Mouse (Mus musculus): ENCODE measurements around the gene Bcas3. TPM values are rescaled to one million over a fixed set of nuclear protein-coding genes. Genes with fewer than 3 reads are reported as not detected.

Gene Bcas3
- polyA plus RNA-seq, 1 experiment from 2014 or later: 32.5 TPM

DNA sequence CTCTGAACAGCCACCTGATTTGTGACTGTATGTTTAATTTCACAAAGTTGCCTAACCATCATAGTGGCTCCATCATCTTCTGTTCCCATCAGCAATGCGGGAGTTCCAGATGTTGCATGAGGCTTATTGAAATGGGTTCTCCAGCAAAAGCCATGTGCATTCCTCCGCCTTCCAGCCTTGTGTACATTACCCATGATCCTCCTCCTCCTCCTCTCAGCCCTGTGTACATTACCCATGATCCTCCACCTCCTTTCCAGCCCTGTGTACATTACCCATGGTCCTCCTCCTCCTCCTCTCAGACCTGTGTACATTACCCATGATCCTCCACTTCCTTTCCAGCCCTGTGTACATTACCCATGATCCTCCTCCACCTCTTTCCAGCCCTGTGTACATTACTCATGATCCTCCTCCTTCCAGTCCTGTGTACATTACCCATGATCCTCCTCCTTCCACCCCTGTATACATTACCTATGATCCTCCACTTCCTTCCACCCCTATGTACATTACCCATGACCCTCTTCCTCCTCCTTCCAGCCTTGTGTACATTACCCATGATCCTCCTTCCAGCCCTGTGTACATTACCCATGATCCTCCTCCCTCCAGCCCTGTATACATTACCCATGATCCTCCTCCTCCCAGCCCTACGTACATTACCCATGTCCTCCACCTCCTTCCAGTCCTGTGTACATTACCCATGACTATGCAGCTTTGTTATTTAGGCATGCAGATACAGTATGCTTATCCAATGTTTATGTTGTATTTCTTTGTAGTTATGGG, 250.8 kb downstream of the Bcas3 start:
- 0 out of 2 replicates have a peak, but pooled peaks have one; percentile 27 for ATAC-seq (ENCODE audit: borderline replicate concordance, extremely low read depth, low FRiP score, low TSS enrichment)

DNA sequence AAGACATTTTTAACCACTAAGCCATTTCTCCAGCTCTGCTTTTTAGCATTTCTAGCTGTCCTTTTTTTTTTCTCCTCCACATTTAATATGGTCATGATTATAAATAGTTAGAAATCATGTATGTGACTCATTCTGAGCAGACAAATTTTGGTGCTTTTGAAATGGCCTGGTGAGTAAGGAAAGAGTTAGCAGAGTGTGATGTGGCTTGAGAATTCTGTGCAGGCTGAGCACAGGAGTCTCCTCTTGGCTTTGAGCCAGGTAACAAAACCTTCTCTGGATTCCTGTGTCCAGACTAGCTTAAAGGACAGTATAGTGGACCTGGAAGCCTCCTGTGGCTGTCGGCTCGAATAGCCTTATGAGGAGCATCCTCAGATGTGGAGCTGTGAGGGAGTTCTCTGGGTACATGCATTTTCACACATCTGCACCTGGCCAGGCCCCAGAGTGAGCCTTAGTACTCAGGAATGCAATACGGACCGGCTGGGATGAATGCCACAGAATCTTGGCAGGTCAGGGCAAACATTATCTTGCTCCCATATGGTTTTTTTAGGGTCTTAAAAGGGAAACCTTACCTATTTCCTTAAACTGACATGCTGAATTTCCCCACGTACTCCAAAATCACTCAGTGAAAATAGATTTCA, 256.5 kb downstream of the Bcas3 start:
- 23% methylated on average over 5 of the region's 5 CpGs for WGBS
- H3K27ac ChIP-seq: no peak overlapping the region
- peaks cover 36% of the 10 kb centered on the region for H3K4me1 ChIP-seq
- H3K4me3 ChIP-seq: no peak overlapping the region
- no peaks in the 10 kb centered on the region for H3K9me3 ChIP-seq
- no peak overlapping the region for H3K4me2 ChIP-seq
- no peak for ATAC-seq (ENCODE audit: borderline replicate concordance, extremely low read depth, low FRiP score, low TSS enrichment)
- H3K36me3 ChIP-seq: no peaks in the 10 kb centered on the region
- H3K9ac ChIP-seq: no peak overlapping the region
- no peaks in the 10 kb centered on the region for H3K27me3 ChIP-seq

More for the DNA sequence above, 250.8 kb downstream of the Bcas3 start:
- H3K4me3 ChIP-seq: no peak overlapping the region
- H3K36me3 ChIP-seq: no peaks in the 10 kb centered on the region
- no peak overlapping the region for H3K4me2 ChIP-seq
- H3K9me3 ChIP-seq: no peaks in the 10 kb centered on the region
- no peaks in the 10 kb centered on the region for H3K27me3 ChIP-seq
- 88% methylated on average over 3 of the region's 3 CpGs for WGBS
- no peak overlapping the region for H3K9ac ChIP-seq
- H3K4me1 ChIP-seq: peaks cover 4% of the 10 kb centered on the region; the same call in 1 of the 2 replicates
- no peak overlapping the region for H3K27ac ChIP-seq

DNA sequence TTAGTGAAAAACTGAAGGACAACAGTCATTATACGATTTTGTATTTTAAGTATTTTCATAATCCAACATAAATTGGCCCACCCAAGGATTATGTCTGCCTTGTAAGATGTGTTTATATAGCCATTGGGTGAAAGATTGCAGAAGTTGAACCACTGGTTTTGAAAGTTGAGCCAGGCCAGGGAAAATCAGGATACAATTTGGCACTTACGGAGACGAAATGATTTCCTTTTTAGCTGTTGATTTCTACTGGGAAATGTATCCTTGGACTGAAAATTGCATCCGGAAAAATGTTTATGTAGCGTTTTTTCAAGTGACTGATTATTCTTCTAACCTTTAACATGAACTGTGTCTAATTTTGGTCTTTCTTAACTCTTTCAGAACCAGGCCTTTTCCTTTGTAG, 260.1 kb downstream of the Bcas3 start:
- Histone ChIP-seq H3K36me3 (no peaks in the 10 kb centered on the region), H3K4me3 (no peak overlapping the region), H3K9ac (no peak overlapping the region), H3K27me3 (no peaks in the 10 kb centered on the region), H3K4me2 (no peak overlapping the region), H3K27ac (peak overlapping the region; percentile 78), H3K9me3 (no peaks in the 10 kb centered on the region), H3K4me1 (peaks cover 50% of the 10 kb centered on the region)
- peak; percentile 49; the same call in 1 of the 2 replicates for ATAC-seq (ENCODE audit: borderline replicate concordance, extremely low read depth, low FRiP score, low TSS enrichment)
- WGBS: 24% methylated on average over 5 of the region's 5 CpGs

GRCm38 (mm10) chr11:85613586-85613985, 260.6 kb downstream of the Bcas3 start:
- H3K36me3 ChIP-seq: no peaks in the 10 kb centered on the region
- H3K4me1 ChIP-seq: peaks cover 50% of the 10 kb centered on the region
- 48% methylated on average over 3 of the region's 3 CpGs for WGBS
- no peak overlapping the region for H3K4me2 ChIP-seq
- no peak overlapping the region for H3K9ac ChIP-seq
- H3K9me3 ChIP-seq: no peaks in the 10 kb centered on the region
- no peak overlapping the region for H3K4me3 ChIP-seq
- ATAC-seq (ENCODE audit: borderline replicate concordance, extremely low read depth, low FRiP score, low TSS enrichment): no peak
- H3K27me3 ChIP-seq: no peaks in the 10 kb centered on the region
- peak overlapping the region; percentile 70 for H3K27ac ChIP-seq

DNA sequence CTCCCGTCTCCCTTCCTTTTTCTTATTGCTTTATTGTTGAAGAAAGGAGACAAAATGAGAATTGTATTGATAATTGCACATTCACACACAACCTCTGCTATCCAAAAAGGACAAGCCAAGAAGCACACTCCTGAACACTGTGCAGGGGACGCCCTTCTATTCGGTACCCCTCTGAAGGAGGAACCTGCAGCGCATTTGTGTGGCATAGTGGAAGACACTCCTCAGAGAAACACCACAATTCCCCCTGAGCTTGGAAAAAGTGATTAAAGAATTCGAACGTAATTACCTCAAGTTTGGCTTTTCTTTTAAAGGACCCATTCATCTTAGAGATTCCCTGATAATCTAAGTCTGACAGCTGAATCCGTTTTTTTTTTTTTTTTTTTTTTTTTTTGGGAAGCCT, 261.5 kb downstream of the Bcas3 start:
- no peak overlapping the region for H3K9ac ChIP-seq
- H3K36me3 ChIP-seq: no peaks in the 10 kb centered on the region
- peaks cover 48% of the 10 kb centered on the region for H3K4me1 ChIP-seq
- H3K27me3 ChIP-seq: no peaks in the 10 kb centered on the region
- ATAC-seq (ENCODE audit: borderline replicate concordance, extremely low read depth, low FRiP score, low TSS enrichment): no peak
- no peak overlapping the region for H3K4me2 ChIP-seq
- H3K4me3 ChIP-seq: no peak overlapping the region
- no peaks in the 10 kb centered on the region for H3K9me3 ChIP-seq
- WGBS: 66% methylated on average over 7 of the region's 7 CpGs
- H3K27ac ChIP-seq: no peak overlapping the region

- H3K9me3 ChIP-seq: no peaks in the 10 kb centered on the region
- no peaks in the 10 kb centered on the region for H3K36me3 ChIP-seq
- WGBS: 14% methylated on average over 7 of the region's 7 CpGs
- H3K27me3 ChIP-seq: no peaks in the 10 kb centered on the region
- H3K4me3 ChIP-seq: no peak overlapping the region
- ATAC-seq (ENCODE audit: borderline replicate concordance, extremely low read depth, low FRiP score, low TSS enrichment): 0 out of 2 replicates have a peak, but pooled peaks have one; percentile 21
- H3K9ac ChIP-seq: no peak overlapping the region
- H3K27ac ChIP-seq: peak overlapping the region; percentile 1; the same call in 1 of the 2 replicates
- peaks cover 39% of the 10 kb centered on the region for H3K4me1 ChIP-seq
- no peak overlapping the region for H3K4me2 ChIP-seq
Measured at GRCm38 (mm10) chr11:85615421-85615820, 262.5 kb downstream of the Bcas3 start.

DNA sequence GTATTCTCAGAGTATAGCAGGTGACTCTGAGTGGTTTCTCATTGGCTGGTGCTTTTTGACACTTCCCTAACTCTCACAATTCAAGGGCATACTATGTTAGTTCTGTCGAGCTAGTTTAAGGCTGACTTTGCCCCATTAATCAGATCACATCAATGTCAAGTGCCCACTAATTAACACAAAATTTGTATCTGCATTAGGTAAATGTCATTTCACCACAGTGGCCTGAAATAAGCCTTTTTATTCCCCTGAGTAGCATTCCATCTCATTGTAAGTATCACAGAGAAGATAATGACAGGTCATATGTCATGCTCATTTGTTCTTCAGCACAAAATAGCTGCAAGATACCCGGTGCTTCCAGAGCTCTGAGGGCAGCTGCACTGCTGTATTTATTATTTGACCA, 268.5 kb downstream of the Bcas3 start:
- no peak overlapping the region for H3K27ac ChIP-seq
- H3K27me3 ChIP-seq: no peaks in the 10 kb centered on the region
- H3K36me3 ChIP-seq: no peaks in the 10 kb centered on the region
- H3K4me1 ChIP-seq: peaks cover 10% of the 10 kb centered on the region
- WGBS: 13% methylated on average over 2 of the region's 2 CpGs
- ATAC-seq (ENCODE audit: borderline replicate concordance, extremely low read depth, low FRiP score, low TSS enrichment): no peak
- H3K9ac ChIP-seq: no peak overlapping the region
- H3K4me3 ChIP-seq: no peak overlapping the region
- H3K4me2 ChIP-seq: no peak overlapping the region
- no peaks in the 10 kb centered on the region for H3K9me3 ChIP-seq

GRCm38 (mm10) chr11:85621994-85622393, 269.0 kb downstream of the Bcas3 start:
- peaks cover 15% of the 10 kb centered on the region for H3K4me1 ChIP-seq
- peak overlapping the region; percentile 37; the same call in 1 of the 2 replicates for H3K27ac ChIP-seq
- H3K4me2 ChIP-seq: no peak overlapping the region
- 71% methylated on average over 8 of the region's 8 CpGs for WGBS
- 0 out of 2 replicates have a peak, but pooled peaks have one; percentile 39 for ATAC-seq (ENCODE audit: borderline replicate concordance, extremely low read depth, low FRiP score, low TSS enrichment)
- no peaks in the 10 kb centered on the region for H3K9me3 ChIP-seq
- H3K27me3 ChIP-seq: no peaks in the 10 kb centered on the region
- no peak overlapping the region for H3K4me3 ChIP-seq
- H3K9ac ChIP-seq: no peak overlapping the region
- H3K36me3 ChIP-seq: no peaks in the 10 kb centered on the region

- no peak overlapping the region for H3K4me3 ChIP-seq
- H3K4me2 ChIP-seq: no peak overlapping the region
- WGBS: 63% methylated on average over 5 of the region's 5 CpGs
- ATAC-seq (ENCODE audit: borderline replicate concordance, extremely low read depth, low FRiP score, low TSS enrichment): no peak
- no peaks in the 10 kb centered on the region for H3K9me3 ChIP-seq
- H3K36me3 ChIP-seq: no peaks in the 10 kb centered on the region
- no peaks in the 10 kb centered on the region for H3K27me3 ChIP-seq
- H3K4me1 ChIP-seq: peaks cover 31% of the 10 kb centered on the region
- H3K27ac ChIP-seq: no peak overlapping the region
- no peak overlapping the region for H3K9ac ChIP-seq
Measured at GRCm38 (mm10) chr11:85625206-85625605, 272.2 kb downstream of the Bcas3 start.

DNA sequence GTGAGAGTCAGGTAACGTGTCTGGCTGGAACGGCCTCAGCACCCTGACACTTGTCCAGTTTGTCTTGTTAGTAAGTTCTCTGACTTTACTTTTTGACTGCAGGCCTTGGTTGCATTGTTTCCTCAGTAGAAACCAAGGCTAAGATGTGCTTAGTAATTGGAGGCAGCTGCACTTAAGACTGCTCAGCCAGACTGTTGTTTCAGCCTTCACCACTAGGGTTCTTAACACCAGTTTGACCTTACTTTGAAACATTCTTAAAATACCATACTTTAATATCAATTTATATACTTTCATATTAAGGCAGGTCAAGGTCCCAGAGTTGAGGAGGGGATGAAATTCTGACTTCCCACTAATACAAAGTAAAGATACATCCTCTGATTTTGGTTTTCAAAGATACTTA, 273.9 kb downstream of the Bcas3 start:
- peak overlapping the region; percentile 45 for H3K27ac ChIP-seq
- no peak overlapping the region for H3K9ac ChIP-seq
- H3K36me3 ChIP-seq: no peaks in the 10 kb centered on the region
- H3K9me3 ChIP-seq: no peaks in the 10 kb centered on the region
- H3K27me3 ChIP-seq: no peaks in the 10 kb centered on the region
- no peak overlapping the region for H3K4me2 ChIP-seq
- 70% methylated on average over 2 of the region's 2 CpGs for WGBS
- no peak for ATAC-seq (ENCODE audit: borderline replicate concordance, extremely low read depth, low FRiP score, low TSS enrichment)
- H3K4me1 ChIP-seq: peaks cover 33% of the 10 kb centered on the region
- no peak overlapping the region for H3K4me3 ChIP-seq

DNA sequence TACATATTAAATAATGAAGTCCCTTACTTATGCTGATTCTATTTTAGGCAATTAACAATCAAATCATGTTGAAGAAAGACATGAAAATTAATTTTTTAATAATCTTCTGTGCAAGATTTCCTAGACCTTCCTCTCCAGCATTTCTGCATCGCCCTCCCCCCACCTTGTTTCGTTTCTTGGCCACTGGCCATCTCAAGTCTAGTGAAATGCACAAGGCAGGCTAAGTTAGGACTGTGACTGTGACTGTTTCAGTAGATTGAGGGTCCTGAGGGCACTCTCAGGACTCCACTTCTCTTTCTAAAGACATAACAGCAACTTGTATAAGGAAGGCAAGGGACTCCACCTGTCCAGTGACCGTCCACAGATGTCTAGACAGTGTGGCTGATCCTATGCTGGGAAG, 274.4 kb downstream of the Bcas3 start:
- Histone ChIP-seq H3K9me3 (no peaks in the 10 kb centered on the region), H3K36me3 (no peaks in the 10 kb centered on the region), H3K4me2 (no peak overlapping the region), H3K27me3 (no peaks in the 10 kb centered on the region), H3K27ac (peak overlapping the region; percentile 46; the same call in 1 of the 2 replicates), H3K4me3 (no peak overlapping the region), H3K9ac (no peak overlapping the region), H3K4me1 (peaks cover 38% of the 10 kb centered on the region)
- ATAC-seq (ENCODE audit: borderline replicate concordance, extremely low read depth, low FRiP score, low TSS enrichment): no peak
- 31% methylated on average over 3 of the region's 3 CpGs for WGBS

Measured in lung, embryonic 15.5 days (tissue).